Mouse (Mus musculus): Measurements from ENCODE around the gene Rgs12.

Gene Rgs12

GRCm38 (mm10) chr5:34931516-34932457 is 17.5 kb upstream of the Rgs12 start:
- DNase-seq: no peak

- no peak for DNase-seq
Observed at GRCm38 (mm10) chr5:34932458-34932806, 16.8 kb upstream of the Rgs12 start.

GRCm38 (mm10) chr5:34933461-34933860 is 15.8 kb upstream of the Rgs12 start:
- no peak for DNase-seq

GRCm38 (mm10) chr5:34941710-34942470 is 7.4 kb upstream of the Rgs12 start:
- DNase-seq: no peak

- DNase-seq: no peak
Observed at GRCm38 (mm10) chr5:34943428-34943827, 5.8 kb upstream of the Rgs12 start.

- peak; percentile 34 for DNase-seq
Observed at GRCm38 (mm10) chr5:34949769-34950211, 545 bp downstream of the Rgs12 start.

- DNase-seq: no peak
Observed at GRCm38 (mm10) chr5:34950486-34951160, 1.4 kb downstream of the Rgs12 start.

GRCm38 (mm10) chr5:34951161-34951834 is 2.1 kb downstream of the Rgs12 start:
- DNase-seq: peak; percentile 47

GRCm38 (mm10) chr5:34954508-34954907 is 5.3 kb downstream of the Rgs12 start:
- DNase-seq: no peak

GRCm38 (mm10) chr5:34955630-34956029 is 6.4 kb downstream of the Rgs12 start:
- no peak for DNase-seq

GRCm38 (mm10) chr5:34956151-34956550 is 6.9 kb downstream of the Rgs12 start:
- DNase-seq: no peak

GRCm38 (mm10) chr5:34957015-34957414 is 7.8 kb downstream of the Rgs12 start:
- peak; percentile 52 for DNase-seq

- DNase-seq: no peak
Observed at GRCm38 (mm10) chr5:34960021-34960420, 10.8 kb downstream of the Rgs12 start.

- no peak for DNase-seq
Observed at GRCm38 (mm10) chr5:34965531-34965930, 16.3 kb downstream of the Rgs12 start.

- DNase-seq: no peak
Observed at GRCm38 (mm10) chr5:34968386-34968785, 19.1 kb downstream of the Rgs12 start.

GRCm38 (mm10) chr5:34972471-34972870 is 23.2 kb downstream of the Rgs12 start:
- no peak for DNase-seq

- no peak for DNase-seq
Observed at GRCm38 (mm10) chr5:34973560-34974317, 24.5 kb downstream of the Rgs12 start.

- no peak for DNase-seq
Observed at GRCm38 (mm10) chr5:34974773-34975443, 25.7 kb downstream of the Rgs12 start.

- no peak for DNase-seq
Observed at GRCm38 (mm10) chr5:34976540-34977292, 27.5 kb downstream of the Rgs12 start.

- DNase-seq: no peak
Observed at GRCm38 (mm10) chr5:34980099-34980498, 30.9 kb downstream of the Rgs12 start.

- DNase-seq: no peak
Observed at GRCm38 (mm10) chr5:34981734-34982133, 32.5 kb downstream of the Rgs12 start.
